Mouse (Mus musculus) midbrain, embryonic 11.5 days (tissue): ENCODE measurements at regions not wholly inside any gene's neighbourhood (a gene's known extent, or its start where the extent isn't known, plus 50 kb on each side); places are given as distances from the start of the nearest gene placed in this dataset.

Experiments
- ATAC-seq: fragments of 200-750 bp; cut with Nextera tagmentation; 2 replicates; pipeline ENCODE4 v1.8.0; 2017; ENCODE audit warnings: moderate TSS enrichment, moderate library complexity; ENCODE audit not compliant: low FRiP score
- DNase-seq: peaks from one replicate; pipeline ENCODE4 v3.0.0; 2015; ENCODE audit warnings: low spot score; ENCODE audit errors: missing footprints
- H3K27ac ChIP-seq: fragments of 300-500 bp; sonication (generic); 2 replicates; pipeline ENCODE4 v1.5.1; 2014; ENCODE audit warnings: low read depth, low read length
- H3K27me3 ChIP-seq: fragments of 300-500 bp; sonication (generic); 2 replicates; pipeline ENCODE4 v1.6.1; 2014; ENCODE audit warnings: mild to moderate bottlenecking, low read length, moderate library complexity, mixed read lengths; ENCODE audit not compliant: control insufficient read depth, insufficient read depth
- H3K36me3 ChIP-seq: fragments of 300-500 bp; sonication (generic); 2 replicates; pipeline ENCODE4 v1.6.1; 2014; ENCODE audit warnings: mild to moderate bottlenecking, low read length, moderate library complexity, mixed read lengths; ENCODE audit not compliant: control insufficient read depth, insufficient read depth
- H3K4me1 ChIP-seq: fragments of 300-500 bp; sonication (generic); 2 replicates; pipeline ENCODE4 v1.6.1; 2014; ENCODE audit warnings: low read length; ENCODE audit not compliant: control insufficient read depth, insufficient read depth
- H3K4me2 ChIP-seq: fragments of 300-500 bp; sonication (generic); 2 replicates; pipeline ENCODE4 v1.6.1; 2014; ENCODE audit warnings: mild to moderate bottlenecking, moderate library complexity
- H3K4me3 ChIP-seq: fragments of 300-500 bp; sonication (generic); 2 replicates; pipeline ENCODE4 v1.5.1; 2014; ENCODE audit warnings: low read depth, low read length
- H3K9ac ChIP-seq: fragments of 300-500 bp; sonication (generic); 2 replicates; pipeline ENCODE4 v1.6.1; 2014; ENCODE audit warnings: low read length
- H3K9me3 ChIP-seq: fragments of 300-500 bp; sonication (generic); 2 replicates; pipeline ENCODE4 v1.6.1; 2016; ENCODE audit warnings: low read length; ENCODE audit not compliant: control insufficient read depth
- WGBS: fragments of 180-500 bp; shearing (Covaris S2); extraction: QIAGEN DNeasy Blood & Tissue Kit; methylation state at CpG from one replicate; pipeline ENCODE4 v1.1.7; 2014; 5-methylcytosine and 5-hydroxymethylcytosine counted together

DNA sequence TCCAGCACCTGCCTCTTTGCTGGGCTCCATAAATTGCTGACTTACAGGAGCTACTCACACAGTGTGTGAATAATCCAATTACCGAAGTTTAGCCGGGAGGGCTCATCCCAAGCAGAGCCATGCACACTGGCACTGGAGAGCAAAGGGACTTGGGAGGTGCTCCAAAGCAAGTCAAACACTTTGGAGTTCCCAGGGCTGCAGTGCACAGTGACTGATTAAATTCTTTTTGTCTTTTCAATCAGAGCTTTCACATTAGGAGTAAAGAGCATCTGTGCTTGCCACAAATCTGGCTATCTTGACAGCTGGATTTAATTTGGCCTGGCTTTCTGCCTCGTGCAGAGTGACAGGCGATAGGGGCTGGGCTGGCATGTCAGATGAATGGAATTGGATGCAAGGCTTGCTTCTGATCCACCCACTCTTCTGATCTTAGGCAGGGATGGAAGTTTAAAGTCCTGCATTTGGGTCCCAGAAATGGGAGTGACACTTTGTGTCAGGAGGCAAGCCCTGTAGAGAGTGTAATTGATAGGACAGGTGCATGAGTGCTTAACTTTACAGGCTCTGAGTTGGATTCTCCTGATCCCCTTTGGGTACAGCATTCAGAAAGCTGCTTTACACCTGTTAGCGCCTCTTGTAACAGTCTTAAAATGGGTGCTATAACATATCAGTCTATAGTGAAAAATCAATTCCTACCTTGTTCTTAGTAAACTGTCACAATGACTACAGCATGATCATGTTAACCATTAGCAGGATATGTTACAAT lies 1239.3 kb upstream of the Sel1l start:
- Histone ChIP-seq H3K36me3 (no peaks in the 10 kb centered on the region), H3K9me3 (no peaks in the 10 kb centered on the region), H3K27me3 (no peaks in the 10 kb centered on the region), H3K27ac (no peak overlapping the region), H3K9ac (no peak overlapping the region), H3K4me3 (no peak overlapping the region), H3K4me2 (0 out of 2 replicates have a peak overlapping the region, but pooled peaks have one; percentile 1), H3K4me1 (no peaks in the 10 kb centered on the region; the same call in 1 of the 2 replicates)
- peak; percentile 80 for ATAC-seq
- WGBS: 32% methylated on average over 5 of the region's 5 CpGs
- peak; percentile 85 for DNase-seq

DNA sequence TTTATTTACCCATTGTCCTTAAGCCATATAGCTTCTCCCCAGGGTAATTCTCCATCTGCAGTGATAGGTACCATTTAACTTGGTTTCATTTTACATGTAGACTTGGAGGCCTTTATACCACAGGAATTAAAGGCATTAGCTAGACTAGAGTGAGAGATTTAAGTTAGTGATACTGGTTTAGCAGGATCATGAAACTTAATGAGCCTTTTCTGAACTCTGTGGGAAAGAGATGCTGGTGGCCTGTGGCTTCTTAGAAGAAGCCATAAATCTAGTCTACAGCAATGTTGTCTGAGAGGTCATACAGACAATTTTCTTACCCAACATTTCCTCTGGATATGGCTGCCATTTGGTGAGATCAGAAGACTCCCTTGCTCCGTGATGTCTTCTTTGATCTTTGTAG lies 1214.9 kb upstream of the Sel1l start:
- Histone ChIP-seq H3K27ac (no peak overlapping the region), H3K36me3 (no peaks in the 10 kb centered on the region), H3K4me3 (no peak overlapping the region), H3K4me1 (no peaks in the 10 kb centered on the region), H3K27me3 (no peaks in the 10 kb centered on the region), H3K9ac (no peak overlapping the region), H3K4me2 (no peak overlapping the region), H3K9me3 (no peaks in the 10 kb centered on the region)
- WGBS: 89% methylated on average over 1 of the region's 1 CpGs
- ATAC-seq (no peak), DNase-seq (no peak)

DNA sequence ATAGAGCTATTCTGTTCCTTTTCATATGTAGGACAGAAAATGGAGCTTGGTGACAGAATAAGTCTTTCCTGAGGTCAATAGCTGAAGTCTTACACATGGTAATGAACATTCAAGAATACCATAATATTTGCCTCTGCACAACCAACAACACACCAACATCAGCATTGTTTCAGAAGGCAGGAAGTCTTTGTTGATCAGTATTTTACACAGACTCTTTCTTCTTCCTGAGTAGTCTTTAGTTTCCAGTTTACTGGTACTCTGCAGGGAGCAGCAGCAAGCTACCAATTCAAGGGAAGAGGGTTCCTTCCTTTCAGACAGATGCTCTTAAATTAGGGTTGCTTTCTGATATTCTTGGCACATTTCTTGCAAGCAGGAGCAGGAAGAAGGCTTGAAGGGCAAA lies 1170.7 kb upstream of the Sel1l start:
- H3K27me3 ChIP-seq: no peaks in the 10 kb centered on the region
- H3K4me3 ChIP-seq: no peak overlapping the region
- no peak overlapping the region for H3K27ac ChIP-seq
- DNase-seq (no peak), ATAC-seq (no peak)
- no peaks in the 10 kb centered on the region for H3K9me3 ChIP-seq
- H3K9ac ChIP-seq: no peak overlapping the region
- no peak overlapping the region for H3K4me2 ChIP-seq
- no peaks in the 10 kb centered on the region for H3K4me1 ChIP-seq
- H3K36me3 ChIP-seq: no peaks in the 10 kb centered on the region

DNA sequence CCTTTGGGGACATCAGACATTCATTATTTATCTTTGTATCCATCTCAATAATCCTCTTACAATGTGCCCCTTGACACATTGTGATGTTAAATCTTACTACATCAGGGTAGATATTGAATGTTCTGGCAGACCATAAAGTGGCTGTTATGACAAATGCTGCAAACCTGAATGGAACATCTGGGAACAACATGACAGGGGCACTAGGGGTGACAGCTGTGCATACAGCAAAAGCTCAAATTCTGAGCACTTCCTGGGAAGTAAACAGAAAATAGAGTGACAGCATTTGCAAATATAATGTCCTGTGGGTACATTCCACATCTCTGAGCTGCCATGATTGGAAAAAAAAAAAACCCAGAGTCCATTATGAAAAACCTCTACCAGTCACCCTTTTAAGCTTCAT lies 1162.6 kb upstream of the Sel1l start:
- ATAC-seq: no peak
- no peak for DNase-seq
- no peaks in the 10 kb centered on the region for H3K36me3 ChIP-seq

DNA sequence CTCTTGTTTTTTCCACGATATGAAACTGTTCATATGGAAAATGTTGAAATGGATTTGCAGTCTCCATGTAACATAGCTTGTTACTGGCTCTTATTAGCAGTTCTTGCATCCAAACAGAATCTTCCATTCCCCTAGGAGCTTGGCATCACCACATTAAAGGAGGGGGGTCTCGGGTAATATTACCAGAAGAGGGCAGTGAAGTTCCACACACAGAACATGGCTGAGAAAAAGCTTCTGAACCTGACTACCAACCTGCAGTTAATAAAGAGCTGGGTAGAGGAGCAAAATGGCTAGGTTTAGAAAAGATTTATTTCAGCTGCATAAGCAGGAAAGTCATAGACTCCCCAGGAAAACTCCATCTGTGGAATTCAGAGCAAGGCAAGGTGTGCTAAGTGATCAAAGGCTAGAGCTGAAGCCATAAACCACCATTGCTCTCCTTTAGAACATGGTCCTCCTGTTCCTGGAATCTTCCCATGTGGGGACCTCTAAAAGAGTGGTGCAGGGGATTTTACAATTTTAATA lies 1157.9 kb upstream of the Sel1l start:
- no peaks in the 10 kb centered on the region for H3K9me3 ChIP-seq
- no peak overlapping the region for H3K27ac ChIP-seq
- H3K4me2 ChIP-seq: no peak overlapping the region
- H3K9ac ChIP-seq: no peak overlapping the region
- no peaks in the 10 kb centered on the region for H3K36me3 ChIP-seq
- WGBS: 55% methylated on average over 2 of the region's 2 CpGs
- H3K4me3 ChIP-seq: no peak overlapping the region
- H3K27me3 ChIP-seq: no peaks in the 10 kb centered on the region
- ATAC-seq (no peak), DNase-seq (no peak)
- H3K4me1 ChIP-seq: no peaks in the 10 kb centered on the region

More for the DNA sequence above, 1162.6 kb upstream of the Sel1l start:
- no peak overlapping the region for H3K4me3 ChIP-seq
- H3K4me1 ChIP-seq: no peaks in the 10 kb centered on the region
- H3K27ac ChIP-seq: no peak overlapping the region
- H3K9me3 ChIP-seq: no peaks in the 10 kb centered on the region
- H3K4me2 ChIP-seq: no peak overlapping the region
- H3K27me3 ChIP-seq: no peaks in the 10 kb centered on the region
- H3K9ac ChIP-seq: no peak overlapping the region

DNA sequence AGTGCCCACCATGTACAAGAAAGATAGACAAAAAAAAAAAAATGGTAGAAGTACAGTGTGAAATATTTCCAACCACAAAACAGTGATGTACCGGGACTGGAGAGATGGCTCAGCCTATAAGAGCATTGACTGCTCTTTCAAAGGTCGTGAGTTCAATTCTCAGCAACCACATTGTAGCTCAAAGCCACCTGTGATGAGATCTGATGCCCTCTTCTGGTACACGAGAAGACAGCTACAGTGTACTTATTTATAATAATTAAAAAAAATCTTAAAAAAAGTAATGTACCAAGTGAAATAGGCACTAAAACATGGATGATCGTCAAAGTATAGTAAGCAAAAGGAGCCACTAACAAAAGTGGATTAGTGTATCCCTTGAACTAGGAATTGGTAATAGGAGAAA lies 1154.2 kb upstream of the Sel1l start:
- H3K27me3 ChIP-seq: no peaks in the 10 kb centered on the region
- H3K9me3 ChIP-seq: no peaks in the 10 kb centered on the region
- H3K4me2 ChIP-seq: no peak overlapping the region
- WGBS: 87% methylated on average over 4 of the region's 4 CpGs
- H3K9ac ChIP-seq: no peak overlapping the region
- ATAC-seq (no peak), DNase-seq (no peak)
- H3K27ac ChIP-seq: no peak overlapping the region
- H3K4me1 ChIP-seq: no peaks in the 10 kb centered on the region
- no peaks in the 10 kb centered on the region for H3K36me3 ChIP-seq
- no peak overlapping the region for H3K4me3 ChIP-seq

DNA sequence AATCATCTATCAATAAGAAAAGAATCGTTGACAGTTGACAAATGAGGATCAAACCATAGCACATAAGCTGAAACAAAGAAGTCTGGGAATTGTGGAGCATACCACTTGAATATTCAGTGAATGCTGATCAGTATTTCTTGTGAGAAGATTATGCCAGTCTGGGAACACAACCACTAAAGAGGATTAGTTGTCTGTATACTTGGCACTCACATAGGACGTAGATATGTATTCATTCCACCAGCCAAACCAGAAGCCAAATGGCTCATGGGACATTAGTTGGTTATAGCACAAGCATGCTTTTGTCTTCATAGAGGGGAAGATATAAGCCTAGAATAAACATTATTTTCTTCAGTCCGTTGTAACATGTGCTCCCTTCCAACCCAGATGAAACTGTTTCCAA lies 1126.7 kb upstream of the Sel1l start:
- 64% methylated on average over 3 of the region's 3 CpGs for whole genome bisulfite sequencing
- Histone ChIP-seq H3K4me1 (no peaks in the 10 kb centered on the region), H3K9me3 (no peaks in the 10 kb centered on the region), H3K4me2 (no peak overlapping the region), H3K36me3 (no peaks in the 10 kb centered on the region), H3K27ac (no peak overlapping the region), H3K9ac (no peak overlapping the region), H3K27me3 (no peaks in the 10 kb centered on the region), H3K4me3 (no peak overlapping the region)
- ATAC-seq: peak; percentile 71; the same call in 1 of the 2 replicates
- DNase-seq: no peak

DNA sequence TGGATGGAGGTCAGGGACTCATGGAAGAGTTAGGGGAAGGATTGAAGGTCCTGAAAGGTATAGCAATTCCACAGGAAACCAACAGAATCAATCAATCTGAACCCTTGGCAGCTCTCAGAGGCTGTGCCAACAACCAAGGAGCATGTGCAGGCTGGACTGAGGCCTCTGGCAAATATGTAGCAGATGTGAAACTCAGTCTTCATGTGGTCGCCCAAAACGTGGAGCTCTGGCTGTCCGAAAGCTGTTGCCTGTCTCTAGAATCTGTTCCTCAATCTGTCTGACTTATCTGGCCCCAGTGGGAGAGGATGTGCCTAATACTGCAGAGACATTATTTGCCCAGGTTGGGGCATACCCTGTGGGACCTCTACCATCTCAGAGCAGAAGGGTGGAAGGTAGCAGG lies 1095.4 kb upstream of the Sel1l start:
- H3K4me1 ChIP-seq: no peaks in the 10 kb centered on the region

DNA sequence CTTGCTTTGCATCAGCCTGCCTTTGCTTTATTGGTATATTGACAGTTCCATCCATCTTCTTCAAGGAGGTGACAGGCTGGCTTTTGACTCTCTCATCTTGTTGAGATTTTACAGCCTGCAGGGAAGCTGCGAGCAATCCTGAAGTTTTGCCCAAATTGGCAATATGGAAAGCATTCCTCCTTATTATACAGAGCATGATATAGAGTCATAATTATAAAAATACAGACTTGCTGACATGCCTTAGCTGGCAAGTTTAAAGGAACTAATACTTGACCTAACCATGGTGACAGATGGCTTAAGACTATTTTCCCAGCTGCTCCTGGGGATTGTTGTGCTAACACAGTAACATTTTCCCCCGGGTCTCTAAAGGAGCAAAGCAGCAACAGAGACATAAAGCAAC lies 1078.6 kb upstream of the Sel1l start:
- WGBS: 64% methylated on average over 2 of the region's 2 CpGs
- DNase-seq (no peak), ATAC-seq (no peak)
- Histone ChIP-seq H3K9me3 (no peaks in the 10 kb centered on the region), H3K4me2 (no peak overlapping the region), H3K36me3 (no peaks in the 10 kb centered on the region), H3K27ac (no peak overlapping the region), H3K27me3 (no peaks in the 10 kb centered on the region), H3K4me1 (no peaks in the 10 kb centered on the region), H3K4me3 (no peak overlapping the region), H3K9ac (no peak overlapping the region)

More for the DNA sequence above, 1095.4 kb upstream of the Sel1l start:
- 93% methylated on average over 3 of the region's 3 CpGs for WGBS
- Histone ChIP-seq H3K27ac (no peak overlapping the region), H3K9me3 (no peaks in the 10 kb centered on the region), H3K9ac (no peak overlapping the region), H3K36me3 (no peaks in the 10 kb centered on the region), H3K4me2 (no peak overlapping the region), H3K4me3 (no peak overlapping the region), H3K27me3 (no peaks in the 10 kb centered on the region)
- ATAC-seq (no peak), DNase-seq (no peak)
